Mouse (Mus musculus): ENCODE results near the gene Lrrc10b. TPM values are rescaled to one million over a fixed set of nuclear protein-coding genes. Genes with fewer than 3 reads are reported as not detected.

Lrrc10b gene
- polyA plus RNA-seq, 1 experiment from 2014 or later, result 0.46 TPM

GRCm38 (mm10) chr19:10436726-10437125 is 20.5 kb downstream of the Lrrc10b start:
- no peak for ATAC-seq (ENCODE audit: insufficient number of reproducible peaks, low FRiP score, low TSS enrichment, low read depth)
- Histone ChIP-seq H3K4me2 (no peak overlapping the region), H3K9me3 (no peaks in the 10 kb centered on the region), H3K27ac (no peak overlapping the region), H3K36me3 (no peaks in the 10 kb centered on the region), H3K4me1 (no peaks in the 10 kb centered on the region), H3K4me3 (no peak overlapping the region), H3K27me3 (peaks cover 7% of the 10 kb centered on the region; the same call in 1 of the 2 replicates), H3K9ac (no peak overlapping the region)
- 13% methylated on average over 1 of the region's 1 CpGs for WGBS

GRCm38 (mm10) chr19:10435908-10436307 is 21.4 kb downstream of the Lrrc10b start:
- no peaks in the 10 kb centered on the region for H3K36me3 ChIP-seq
- H3K4me2 ChIP-seq, result no peak overlapping the region
- no peaks in the 10 kb centered on the region for H3K4me1 ChIP-seq
- ATAC-seq (ENCODE audit: insufficient number of reproducible peaks, low FRiP score, low TSS enrichment, low read depth), result no peak
- H3K4me3 ChIP-seq, result no peak overlapping the region
- no peak overlapping the region for H3K9ac ChIP-seq
- peaks cover 7% of the 10 kb centered on the region; the same call in 1 of the 2 replicates for H3K27me3 ChIP-seq
- H3K27ac ChIP-seq, result no peak overlapping the region
- 33% methylated on average over 3 of the region's 3 CpGs for WGBS
- H3K9me3 ChIP-seq, result no peaks in the 10 kb centered on the region

DNA sequence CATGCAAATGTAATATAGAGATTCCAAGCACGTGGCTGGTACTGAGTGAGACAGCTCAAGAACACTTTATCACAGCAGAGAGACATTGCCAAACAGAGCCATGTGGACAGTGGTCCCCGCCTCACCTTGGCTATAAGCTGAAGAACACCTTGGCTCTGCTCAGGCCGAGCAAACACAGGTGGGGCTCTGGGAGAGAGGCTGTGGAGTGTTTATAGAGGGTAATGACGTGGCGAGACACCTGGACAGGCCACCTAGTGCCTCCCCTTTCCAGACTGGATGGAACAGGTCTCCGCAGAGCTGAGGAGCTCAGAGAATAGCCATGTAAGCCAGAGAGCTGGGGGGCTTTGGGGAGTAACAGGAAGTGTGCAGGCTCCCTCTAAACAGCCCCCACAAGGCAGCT is 22.3 kb downstream of the Lrrc10b start:
- Histone ChIP-seq H3K4me2 (no peak overlapping the region), H3K27ac (no peak overlapping the region), H3K27me3 (peaks cover 7% of the 10 kb centered on the region; the same call in 1 of the 2 replicates), H3K9me3 (no peaks in the 10 kb centered on the region), H3K4me1 (peaks cover 10% of the 10 kb centered on the region), H3K36me3 (no peaks in the 10 kb centered on the region), H3K4me3 (no peak overlapping the region), H3K9ac (no peak overlapping the region)
- WGBS, result 65% methylated on average over 6 of the region's 6 CpGs
- ATAC-seq (ENCODE audit: insufficient number of reproducible peaks, low FRiP score, low TSS enrichment, low read depth), result no peak

DNA sequence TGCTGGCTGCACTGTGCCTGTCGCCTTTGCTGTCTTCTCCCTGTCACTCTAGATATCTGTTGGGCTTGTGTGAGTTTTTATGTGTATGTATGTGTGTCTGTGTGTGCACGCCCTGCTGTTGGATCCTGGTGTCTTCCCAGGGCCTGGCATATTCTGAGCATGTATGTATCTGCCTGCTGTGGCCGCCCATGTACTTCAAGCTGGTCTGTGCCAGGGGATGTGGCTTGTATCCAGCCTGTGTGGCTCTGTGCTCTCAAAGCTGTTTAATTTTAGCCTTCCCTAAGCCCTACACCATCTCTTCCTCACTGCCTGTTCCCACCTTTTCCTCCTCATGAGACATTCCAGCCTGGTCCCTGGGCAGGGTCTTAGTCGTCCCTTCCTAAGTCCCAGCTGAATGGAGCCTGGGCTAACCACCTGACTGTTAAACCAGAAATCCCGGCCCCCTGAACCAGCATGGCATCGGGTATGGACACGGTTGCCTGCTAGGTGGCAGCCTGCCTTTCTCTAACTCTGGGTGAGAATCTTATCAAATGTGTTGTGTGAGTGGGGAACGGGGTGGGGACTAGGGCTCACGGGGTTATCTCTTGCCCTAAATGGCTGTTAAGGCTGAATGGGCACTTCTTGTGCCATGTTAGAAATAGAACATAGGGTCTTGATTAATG is 23.3 kb downstream of the Lrrc10b start:
- H3K27ac ChIP-seq, result no peak overlapping the region
- 70% methylated on average over 9 of the region's 9 CpGs for WGBS
- H3K27me3 ChIP-seq, result peaks cover 7% of the 10 kb centered on the region; the same call in 1 of the 2 replicates
- peaks cover 19% of the 10 kb centered on the region for H3K4me1 ChIP-seq
- H3K36me3 ChIP-seq, result no peaks in the 10 kb centered on the region
- H3K4me2 ChIP-seq, result no peak overlapping the region
- H3K9ac ChIP-seq, result no peak overlapping the region
- no peaks in the 10 kb centered on the region for H3K9me3 ChIP-seq
- ATAC-seq (ENCODE audit: insufficient number of reproducible peaks, low FRiP score, low TSS enrichment, low read depth), result no peak
- H3K4me3 ChIP-seq, result no peak overlapping the region

DNA sequence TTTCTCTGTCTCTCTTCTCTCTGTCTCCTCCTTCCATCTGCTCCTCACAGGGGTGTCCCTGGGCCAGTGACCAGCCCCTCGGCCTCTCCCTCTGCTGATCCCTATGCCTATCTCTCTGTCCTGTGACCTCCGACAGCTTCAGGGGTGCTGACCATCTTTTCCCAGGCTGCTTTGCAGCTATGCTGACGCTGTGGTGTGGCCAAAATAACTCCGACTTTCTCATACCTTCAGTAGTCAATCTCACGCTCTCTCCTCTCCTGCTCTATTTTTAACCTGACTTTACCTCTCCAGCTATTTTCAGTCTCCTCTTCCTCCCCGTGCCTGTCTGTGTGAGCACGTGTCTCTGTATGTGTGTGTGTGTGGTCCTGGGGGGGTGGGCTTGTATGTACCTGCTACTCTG is 24.0 kb downstream of the Lrrc10b start:
- Histone ChIP-seq H3K27me3 (peaks cover 7% of the 10 kb centered on the region; the same call in 1 of the 2 replicates), H3K4me2 (no peak overlapping the region), H3K36me3 (no peaks in the 10 kb centered on the region), H3K9me3 (no peaks in the 10 kb centered on the region), H3K9ac (no peak overlapping the region), H3K27ac (no peak overlapping the region), H3K4me1 (peaks cover 26% of the 10 kb centered on the region), H3K4me3 (no peak overlapping the region)
- WGBS, result 73% methylated on average over 7 of the region's 7 CpGs
- ATAC-seq (ENCODE audit: insufficient number of reproducible peaks, low FRiP score, low TSS enrichment, low read depth), result no peak

DNA sequence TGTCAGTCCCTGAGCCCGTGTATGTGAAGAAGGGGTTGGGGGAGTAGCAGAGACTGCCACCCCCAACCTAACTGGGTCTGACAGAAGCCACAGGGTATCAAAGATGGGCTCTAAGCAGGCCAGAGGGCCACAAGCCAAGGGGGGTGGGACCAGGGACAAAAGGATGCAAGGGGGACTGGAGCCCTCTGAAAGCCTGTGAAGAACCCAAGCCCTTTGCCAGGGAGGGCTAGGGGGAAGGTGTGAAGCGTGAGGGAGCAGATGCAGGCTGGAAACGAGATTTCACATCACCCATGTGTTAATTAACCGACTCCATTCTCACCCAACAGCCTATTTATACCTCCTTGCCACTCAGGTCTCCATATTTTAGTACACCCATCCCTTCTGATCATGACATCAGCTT is 25.4 kb downstream of the Lrrc10b start:
- H3K27ac ChIP-seq, result no peak overlapping the region
- WGBS, result 35% methylated on average over 4 of the region's 4 CpGs
- H3K4me2 ChIP-seq, result no peak overlapping the region
- H3K4me3 ChIP-seq, result no peak overlapping the region
- no peaks in the 10 kb centered on the region for H3K36me3 ChIP-seq
- no peaks in the 10 kb centered on the region for H3K9me3 ChIP-seq
- peaks cover 7% of the 10 kb centered on the region; the same call in 1 of the 2 replicates for H3K27me3 ChIP-seq
- no peak overlapping the region for H3K9ac ChIP-seq
- ATAC-seq (ENCODE audit: insufficient number of reproducible peaks, low FRiP score, low TSS enrichment, low read depth), result no peak
- H3K4me1 ChIP-seq, result peaks cover 40% of the 10 kb centered on the region

GRCm38 (mm10) chr19:10431410-10431809 is 25.9 kb downstream of the Lrrc10b start:
- WGBS, result 18% methylated on average over 3 of the region's 3 CpGs
- no peaks in the 10 kb centered on the region for H3K36me3 ChIP-seq
- H3K27me3 ChIP-seq, result peaks cover 9% of the 10 kb centered on the region; the same call in 1 of the 2 replicates
- ATAC-seq (ENCODE audit: insufficient number of reproducible peaks, low FRiP score, low TSS enrichment, low read depth), result no peak
- no peaks in the 10 kb centered on the region for H3K9me3 ChIP-seq
- H3K27ac ChIP-seq, result no peak overlapping the region
- no peak overlapping the region for H3K4me2 ChIP-seq
- H3K4me1 ChIP-seq, result peaks cover 43% of the 10 kb centered on the region
- no peak overlapping the region for H3K4me3 ChIP-seq
- no peak overlapping the region for H3K9ac ChIP-seq

DNA sequence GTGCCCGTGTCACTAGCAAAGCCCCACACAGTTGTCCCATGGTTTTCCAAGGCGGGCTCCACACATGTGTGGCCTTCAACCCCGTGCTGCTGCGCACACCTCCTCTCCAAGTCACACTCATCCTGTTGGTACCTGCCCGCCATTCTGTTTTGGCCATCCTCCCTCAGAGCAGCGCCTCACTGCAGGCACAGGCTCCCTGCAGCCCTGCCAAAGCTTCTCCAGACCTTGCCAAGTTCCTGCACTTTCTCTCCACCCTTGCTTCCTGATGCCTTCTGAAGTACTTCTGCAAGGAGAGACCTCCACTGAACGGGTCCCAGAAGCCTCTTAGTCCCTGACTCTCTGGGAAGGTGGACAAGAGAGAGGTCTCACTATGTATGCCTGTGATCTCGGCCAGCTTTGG is 27.9 kb downstream of the Lrrc10b start:
- WGBS, result 70% methylated on average over 8 of the region's 8 CpGs

DNA sequence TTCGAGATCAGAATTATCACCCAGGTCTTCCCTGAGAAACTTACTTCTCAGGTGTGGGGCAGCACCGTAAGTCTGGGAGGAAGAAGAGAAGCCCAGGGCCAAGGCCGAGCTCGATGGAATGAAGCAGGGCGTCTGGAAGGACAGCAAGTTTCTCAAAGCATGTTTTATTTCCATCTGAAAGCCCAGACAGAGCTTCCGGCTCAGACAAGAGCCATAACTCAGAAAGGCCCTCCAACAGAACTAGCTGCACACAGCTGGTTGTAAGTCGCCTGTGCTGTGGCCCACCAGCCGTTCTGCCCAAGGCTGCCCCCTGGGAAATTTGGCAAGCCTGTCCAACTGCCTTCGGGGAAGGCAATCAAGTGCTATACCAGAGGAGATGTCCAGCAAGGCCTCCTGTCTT is 29.8 kb downstream of the Lrrc10b start:
- no peak for ATAC-seq (ENCODE audit: insufficient number of reproducible peaks, low FRiP score, low TSS enrichment, low read depth)
- H3K9me3 ChIP-seq, result no peaks in the 10 kb centered on the region
- H3K27me3 ChIP-seq, result peaks cover 32% of the 10 kb centered on the region
- no peak overlapping the region for H3K4me2 ChIP-seq
- peaks cover 57% of the 10 kb centered on the region for H3K4me1 ChIP-seq
- H3K27ac ChIP-seq, result peak overlapping the region; percentile 43; the same call in 1 of the 2 replicates
- no peak overlapping the region for H3K9ac ChIP-seq
- no peaks in the 10 kb centered on the region for H3K36me3 ChIP-seq
- H3K4me3 ChIP-seq, result no peak overlapping the region
- WGBS, result 53% methylated on average over 9 of the region's 9 CpGs

More for the DNA sequence above, 27.9 kb downstream of the Lrrc10b start:
- Histone ChIP-seq H3K4me3 (no peak overlapping the region), H3K4me1 (peaks cover 52% of the 10 kb centered on the region), H3K27ac (peak overlapping the region; percentile 51), H3K4me2 (no peak overlapping the region), H3K9ac (no peak overlapping the region), H3K9me3 (no peaks in the 10 kb centered on the region), H3K36me3 (no peaks in the 10 kb centered on the region), H3K27me3 (peaks cover 18% of the 10 kb centered on the region)
- ATAC-seq (ENCODE audit: insufficient number of reproducible peaks, low FRiP score, low TSS enrichment, low read depth), result no peak

GRCm38 (mm10) chr19:10426793-10427192 is 30.5 kb downstream of the Lrrc10b start:
- 39% methylated on average over 6 of the region's 6 CpGs for whole genome bisulfite sequencing
- ATAC-seq (ENCODE audit: insufficient number of reproducible peaks, low FRiP score, low TSS enrichment, low read depth), result no peak
- H3K27me3 ChIP-seq, result peaks cover 38% of the 10 kb centered on the region
- H3K36me3 ChIP-seq, result no peaks in the 10 kb centered on the region
- H3K4me2 ChIP-seq, result no peak overlapping the region
- H3K9me3 ChIP-seq, result no peaks in the 10 kb centered on the region
- no peak overlapping the region for H3K4me3 ChIP-seq
- H3K9ac ChIP-seq, result no peak overlapping the region
- peaks cover 64% of the 10 kb centered on the region for H3K4me1 ChIP-seq
- peak overlapping the region; percentile 43; the same call in 1 of the 2 replicates for H3K27ac ChIP-seq

DNA sequence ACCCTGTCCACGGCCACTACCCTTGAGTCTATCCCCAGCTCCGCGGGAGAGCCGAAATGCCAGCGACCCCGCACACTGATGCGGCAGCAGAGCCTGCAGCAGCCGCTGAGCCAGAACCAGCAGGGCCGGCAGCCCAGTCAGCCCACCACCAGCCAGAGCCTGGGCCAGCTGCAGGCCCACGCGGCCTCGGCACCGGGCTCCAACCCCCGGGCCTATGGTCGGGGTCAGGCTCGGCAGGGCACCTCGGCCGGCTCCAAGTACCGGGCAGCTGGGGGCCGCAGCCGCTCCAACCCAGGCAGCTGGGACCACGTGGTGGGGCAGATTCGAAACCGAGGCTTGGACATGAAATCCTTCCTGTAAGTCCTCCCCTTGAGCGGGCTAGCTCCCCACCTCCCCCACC is 31.0 kb downstream of the Lrrc10b start:
- H3K4me3 ChIP-seq, result no peak overlapping the region
- no peak overlapping the region for H3K9ac ChIP-seq
- no peak for ATAC-seq (ENCODE audit: insufficient number of reproducible peaks, low FRiP score, low TSS enrichment, low read depth)
- 39% methylated on average over 25 of the region's 25 CpGs for WGBS
- 0 out of 2 replicates have a peak overlapping the region, but pooled peaks have one; percentile 11 for H3K27ac ChIP-seq
- H3K4me1 ChIP-seq, result peaks cover 66% of the 10 kb centered on the region
- peaks cover 43% of the 10 kb centered on the region for H3K27me3 ChIP-seq
- H3K9me3 ChIP-seq, result no peaks in the 10 kb centered on the region
- 0 out of 2 replicates have a peak overlapping the region, but pooled peaks have one; percentile 2 for H3K4me2 ChIP-seq
- no peaks in the 10 kb centered on the region for H3K36me3 ChIP-seq

- Histone ChIP-seq H3K27ac (no peak overlapping the region), H3K4me1 (peaks cover 64% of the 10 kb centered on the region), H3K27me3 (peaks cover 49% of the 10 kb centered on the region), H3K36me3 (no peaks in the 10 kb centered on the region), H3K9me3 (no peaks in the 10 kb centered on the region), H3K9ac (no peak overlapping the region), H3K4me2 (0 out of 2 replicates have a peak overlapping the region, but pooled peaks have one; percentile 2), H3K4me3 (no peak overlapping the region)
- no peak for ATAC-seq (ENCODE audit: insufficient number of reproducible peaks, low FRiP score, low TSS enrichment, low read depth)
- 34% methylated on average over 13 of the region's 13 CpGs for WGBS
Observed at GRCm38 (mm10) chr19:10425484-10426270, 31.6 kb downstream of the Lrrc10b start.

Data from limb, embryonic 15.5 days (tissue).